Mouse (Mus musculus) embryonic facial prominence, embryonic 10.5 days (tissue): ENCODE data around the gene Nhp2. TPM values are rescaled to one million over a fixed set of nuclear protein-coding genes. Genes with fewer than 3 reads are reported as not detected.
A peak's percentile ranks its signal among the peaks of the same experiment; 100 is the strongest.

Experiments used
- DNase-seq: peaks from one replicate; pipeline ENCODE4 v3.0.0-alpha.2; 2017; ENCODE audit warnings: low spot score
- H3K27ac ChIP-seq: fragments of 300-500 bp; sonication (generic); replicated peaks from 2 replicates; pipeline ENCODE4 v1.5.1; 2016; ENCODE audit warnings: mild to moderate bottlenecking
- H3K27me3 ChIP-seq: fragments of 300-500 bp; sonication (generic); replicated peaks from 2 replicates; pipeline ENCODE4 v1.6.1; 2016; ENCODE audit warnings: low read depth, mild to moderate bottlenecking; ENCODE audit not compliant: poor library complexity, severe bottlenecking
- H3K36me3 ChIP-seq: fragments of 300-500 bp; sonication (generic); replicated peaks from 2 replicates; pipeline ENCODE4 v1.6.1; 2016; ENCODE audit warnings: mild to moderate bottlenecking, moderate library complexity
- H3K4me1 ChIP-seq: fragments of 300-500 bp; sonication (generic); 2 replicates; pipeline ENCODE4 v1.6.1; 2016
- H3K4me3 ChIP-seq: fragments of 300-500 bp; sonication (generic); 2 replicates; pipeline ENCODE4 v1.5.1; 2016; ENCODE audit warnings: mild to moderate bottlenecking, moderate library complexity
- H3K9me3 ChIP-seq: fragments of 300-500 bp; sonication (generic); 2 replicates; pipeline ENCODE4 v1.6.1; 2016; ENCODE audit warnings: mild to moderate bottlenecking
- WGBS: fragments of 180-500 bp; shearing (Covaris S2); methylation state at CpG from one replicate; pipeline ENCODE4 v1.1.7; 2016; 5-methylcytosine and 5-hydroxymethylcytosine counted together
- polyA plus RNA-seq: library from polyadenylated mRNA; unstranded; fragments of >200 nt; fragmentation: Nextera tagmentation; extraction: Ambion mirVana; gene quantifications from 2 replicates; pipeline ENCODE4 v1.2.1, GENCODE M21; 2016

The Nhp2 gene
- polyA plus RNA-seq = 260 and 276 TPM in 2 replicates

GRCm38 (mm10) chr11:51619409-51620060 lies at the start of gene Nhp2:
TSS of gene Nhp2 (plus strand) at chr11:51619735.
- Histone ChIP-seq H3K27ac (peak within 1 kb of the TSS; percentile 88), H3K36me3 (peaks cover 38% of the 10 kb centered on the region), H3K27me3 (no peaks in the 10 kb centered on the region), H3K9me3 (no peaks in the 10 kb centered on the region), H3K4me3 (peak within 1 kb of the TSS; percentile 92), H3K4me1 (peaks cover 31% of the 10 kb centered on the region)
- peak; percentile 95 for DNase-seq
- WGBS = under 1% methylated on average over 51 of the region's 51 CpGs

- H3K27ac ChIP-seq = no peak overlapping the region
- 87% methylated on average over 4 of the region's 4 CpGs for WGBS
- DNase-seq = no peak
Measured at GRCm38 (mm10) chr11:51576454-51576853, 43.1 kb upstream of the Nhp2 start.

GRCm38 (mm10) chr11:51577587-51577986 lies 41.9 kb upstream of the Nhp2 start:
- no peak for DNase-seq
- Histone ChIP-seq H3K4me1 (peaks cover 13% of the 10 kb centered on the region), H3K36me3 (peaks cover 24% of the 10 kb centered on the region), H3K4me3 (no peak overlapping the region), H3K27ac (no peak overlapping the region), H3K9me3 (no peaks in the 10 kb centered on the region), H3K27me3 (no peaks in the 10 kb centered on the region)
- WGBS = 85% methylated on average over 7 of the region's 7 CpGs

More at GRCm38 (mm10) chr11:51576454-51576853, 43.1 kb upstream of the Nhp2 start:
- Histone ChIP-seq H3K4me1 (peaks cover 16% of the 10 kb centered on the region), H3K27me3 (no peaks in the 10 kb centered on the region), H3K4me3 (no peak overlapping the region), H3K9me3 (no peaks in the 10 kb centered on the region), H3K36me3 (peaks cover 24% of the 10 kb centered on the region)

- no peak overlapping the region for H3K4me3 ChIP-seq
- WGBS = 78% methylated on average over 4 of the region's 4 CpGs
- no peak overlapping the region for H3K27ac ChIP-seq
- H3K27me3 ChIP-seq = no peaks in the 10 kb centered on the region
- H3K4me1 ChIP-seq = peaks cover 25% of the 10 kb centered on the region
- no peaks in the 10 kb centered on the region for H3K9me3 ChIP-seq
- H3K36me3 ChIP-seq = peaks cover 19% of the 10 kb centered on the region
- DNase-seq = no peak
Measured at GRCm38 (mm10) chr11:51579024-51579423, 40.5 kb upstream of the Nhp2 start.

GRCm38 (mm10) chr11:51582713-51583112 lies 36.8 kb upstream of the Nhp2 start:
- H3K4me3 ChIP-seq = no peak overlapping the region
- WGBS = 16% methylated on average over 8 of the region's 8 CpGs
- H3K9me3 ChIP-seq = no peaks in the 10 kb centered on the region

GRCm38 (mm10) chr11:51584057-51584430 lies 35.5 kb upstream of the Nhp2 start:
- 16% methylated on average over 9 of the region's 9 CpGs for WGBS
- no peak for DNase-seq
- Histone ChIP-seq H3K36me3 (peaks cover 43% of the 10 kb centered on the region), H3K9me3 (0 out of 2 replicates have a peak, but pooled peaks cover 2% of the 10 kb centered on the region), H3K4me3 (peak overlapping the region; percentile 76), H3K4me1 (peaks cover 43% of the 10 kb centered on the region), H3K27ac (peak overlapping the region; percentile 95), H3K27me3 (no peaks in the 10 kb centered on the region)

More at GRCm38 (mm10) chr11:51582713-51583112, 36.8 kb upstream of the Nhp2 start:
- Histone ChIP-seq H3K27ac (peak overlapping the region; percentile 95; the same call in 1 of the 2 replicates), H3K4me1 (peaks cover 43% of the 10 kb centered on the region), H3K27me3 (no peaks in the 10 kb centered on the region), H3K36me3 (peaks cover 32% of the 10 kb centered on the region)
- peak; percentile 86 for DNase-seq

GRCm38 (mm10) chr11:51584431-51585248 lies 34.9 kb upstream of the Nhp2 start, which contains the start of gene Phykpl:
TSS of gene Phykpl (plus strand) at chr11:51584757.
- peaks cover 46% of the 10 kb centered on the region for H3K36me3 ChIP-seq
- WGBS = under 1% methylated on average over 59 of the region's 59 CpGs

GRCm38 (mm10) chr11:51585608-51586252 lies 33.8 kb upstream of the Nhp2 start:
- H3K27ac ChIP-seq = peak overlapping the region; percentile 95
- H3K4me3 ChIP-seq = peak overlapping the region; percentile 76
- H3K4me1 ChIP-seq = peaks cover 43% of the 10 kb centered on the region
- peak; percentile 29 for DNase-seq
- H3K9me3 ChIP-seq = 0 out of 2 replicates have a peak, but pooled peaks cover 4% of the 10 kb centered on the region
- WGBS = 75% methylated on average over 8 of the region's 8 CpGs
- no peaks in the 10 kb centered on the region for H3K27me3 ChIP-seq
- H3K36me3 ChIP-seq = peaks cover 53% of the 10 kb centered on the region

More at GRCm38 (mm10) chr11:51584431-51585248, 34.9 kb upstream of the Nhp2 start, which contains the start of gene Phykpl:
- no peaks in the 10 kb centered on the region for H3K27me3 ChIP-seq
- H3K9me3 ChIP-seq = 0 out of 2 replicates have a peak, but pooled peaks cover 4% of the 10 kb centered on the region
- peaks cover 43% of the 10 kb centered on the region for H3K4me1 ChIP-seq
- peak within 1 kb of the TSS; percentile 76 for H3K4me3 ChIP-seq
- peak; percentile 98 for DNase-seq
- H3K27ac ChIP-seq = peak within 1 kb of the TSS; percentile 95

- 0 out of 2 replicates have a peak, but pooled peaks cover 4% of the 10 kb centered on the region for H3K9me3 ChIP-seq
- no peak overlapping the region for H3K27ac ChIP-seq
- 94% methylated on average over 13 of the region's 13 CpGs for WGBS
- H3K27me3 ChIP-seq = no peaks in the 10 kb centered on the region
- H3K36me3 ChIP-seq = peaks cover 60% of the 10 kb centered on the region
- no peak overlapping the region for H3K4me3 ChIP-seq
- no peak for DNase-seq
- peaks cover 43% of the 10 kb centered on the region for H3K4me1 ChIP-seq
Measured at GRCm38 (mm10) chr11:51586411-51586810, 33.1 kb upstream of the Nhp2 start.

- Histone ChIP-seq H3K4me3 (no peak overlapping the region), H3K36me3 (peaks cover 66% of the 10 kb centered on the region), H3K27ac (no peak overlapping the region), H3K4me1 (peaks cover 43% of the 10 kb centered on the region), H3K27me3 (no peaks in the 10 kb centered on the region), H3K9me3 (0 out of 2 replicates have a peak, but pooled peaks cover 4% of the 10 kb centered on the region)
- WGBS = 93% methylated on average over 1 of the region's 1 CpGs
- DNase-seq = no peak
Measured at GRCm38 (mm10) chr11:51587059-51587458, 32.5 kb upstream of the Nhp2 start.

GRCm38 (mm10) chr11:51588833-51589232 lies 30.7 kb upstream of the Nhp2 start:
- WGBS = 95% methylated on average over 3 of the region's 3 CpGs
- no peak overlapping the region for H3K27ac ChIP-seq
- no peak overlapping the region for H3K4me3 ChIP-seq
- H3K4me1 ChIP-seq = peaks cover 25% of the 10 kb centered on the region
- DNase-seq = no peak
- H3K9me3 ChIP-seq = 0 out of 2 replicates have a peak, but pooled peaks cover 4% of the 10 kb centered on the region
- no peaks in the 10 kb centered on the region for H3K27me3 ChIP-seq
- H3K36me3 ChIP-seq = peaks cover 84% of the 10 kb centered on the region

GRCm38 (mm10) chr11:51590002-51590401 lies 29.5 kb upstream of the Nhp2 start:
- peaks cover 96% of the 10 kb centered on the region for H3K36me3 ChIP-seq
- DNase-seq = no peak

More at GRCm38 (mm10) chr11:51590002-51590401, 29.5 kb upstream of the Nhp2 start:
- Histone ChIP-seq H3K4me1 (peaks cover 13% of the 10 kb centered on the region), H3K9me3 (0 out of 2 replicates have a peak, but pooled peaks cover 4% of the 10 kb centered on the region), H3K4me3 (no peak overlapping the region), H3K27ac (no peak overlapping the region), H3K27me3 (no peaks in the 10 kb centered on the region)
